Mouse (Mus musculus): ENCODE measurements at regions not wholly inside any gene's neighbourhood (a gene's known extent, or its start where the extent isn't known, plus 50 kb on each side); places are given as distances from the start of the nearest gene placed in this dataset.
"Not testable (repeated sequence)": the region's sequence is repeated elsewhere in the genome, so short reads cannot be mapped to it uniquely, and the experiment has no call there.

DNA sequence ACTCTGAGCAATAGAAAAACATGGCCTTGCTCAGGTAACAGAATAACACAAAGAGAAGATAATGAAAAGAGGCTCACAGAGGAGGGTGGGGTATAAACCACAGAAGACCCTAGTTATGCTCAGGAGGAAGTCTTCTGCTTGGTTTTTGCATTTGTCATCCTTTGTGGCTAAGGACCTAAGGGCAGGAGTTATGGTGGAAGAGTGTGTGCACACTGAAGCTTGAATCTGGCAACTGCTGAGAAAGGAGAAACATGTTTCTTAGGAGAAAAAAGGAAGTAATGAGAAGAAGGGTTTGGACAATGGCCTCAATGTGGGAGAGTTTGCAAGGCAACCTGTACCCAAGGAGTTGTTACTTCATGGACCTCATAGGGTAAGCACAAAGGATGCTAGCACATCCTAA is 106.8 kb upstream of the Nyap2 start:
- in situ Hi-C loops (cut with MboI, MseI), result no loop called here

DNA sequence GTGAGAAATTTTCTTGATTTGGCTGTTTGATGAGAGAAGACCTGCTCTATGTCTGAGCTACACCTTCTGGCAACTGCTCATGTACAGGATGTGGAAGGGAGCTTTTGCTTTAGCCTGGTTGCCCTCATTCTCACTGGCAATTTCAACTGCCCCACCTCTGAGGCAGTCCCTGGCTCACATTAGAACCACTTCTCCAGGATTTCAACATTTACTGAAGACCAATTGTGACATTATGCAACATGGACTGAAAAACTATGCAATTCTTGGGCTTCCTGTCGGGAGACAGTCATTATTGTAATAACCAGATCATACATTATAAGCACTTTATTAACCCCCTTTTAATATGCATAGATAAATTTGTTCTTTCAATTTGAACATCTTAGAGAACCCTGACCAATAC is 107.6 kb upstream of the Nyap2 start:
- in situ Hi-C loops (cut with MboI, MseI), result no loop called here

DNA sequence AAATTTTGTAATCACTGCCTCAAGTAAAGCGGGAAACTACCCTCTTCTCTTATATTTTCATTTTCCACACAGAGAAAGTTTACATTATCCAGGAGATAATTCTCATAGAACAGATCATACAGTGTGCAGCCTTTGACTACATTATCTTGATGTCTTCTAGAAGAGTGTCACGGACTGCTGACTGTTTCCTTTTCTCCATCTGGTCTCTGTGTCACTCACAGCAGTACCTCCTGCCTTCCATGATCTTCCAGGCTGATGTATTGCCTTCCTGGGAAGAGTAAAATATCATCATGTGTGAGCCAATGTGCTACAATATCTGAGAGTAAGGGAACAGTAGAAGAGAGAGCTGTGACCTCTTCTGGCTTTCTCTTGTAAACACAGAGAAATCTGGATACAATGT is 111.0 kb upstream of the Nyap2 start:
- in situ Hi-C loops (cut with MboI, MseI), result no loop called here

DNA sequence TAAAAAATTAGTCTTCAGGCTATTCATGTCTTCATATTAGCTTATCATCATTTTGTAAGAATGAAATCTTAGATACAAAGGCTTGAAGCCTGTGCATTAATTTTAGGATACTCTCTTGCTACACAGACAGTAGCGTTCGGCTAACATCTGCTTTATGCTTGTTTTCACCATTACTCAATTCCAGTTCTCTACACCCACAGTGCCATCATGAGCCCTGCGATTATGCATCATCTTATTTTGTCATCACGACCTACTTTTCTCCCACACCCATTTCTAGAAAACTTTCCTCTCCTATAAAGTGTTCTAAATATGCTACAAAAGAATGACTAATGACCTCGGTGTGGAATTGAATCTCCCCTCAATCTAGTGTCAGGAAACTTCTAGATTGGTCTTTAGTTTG is 112.4 kb upstream of the Nyap2 start:
- in situ Hi-C loops (cut with MboI, MseI), result no loop called here

DNA sequence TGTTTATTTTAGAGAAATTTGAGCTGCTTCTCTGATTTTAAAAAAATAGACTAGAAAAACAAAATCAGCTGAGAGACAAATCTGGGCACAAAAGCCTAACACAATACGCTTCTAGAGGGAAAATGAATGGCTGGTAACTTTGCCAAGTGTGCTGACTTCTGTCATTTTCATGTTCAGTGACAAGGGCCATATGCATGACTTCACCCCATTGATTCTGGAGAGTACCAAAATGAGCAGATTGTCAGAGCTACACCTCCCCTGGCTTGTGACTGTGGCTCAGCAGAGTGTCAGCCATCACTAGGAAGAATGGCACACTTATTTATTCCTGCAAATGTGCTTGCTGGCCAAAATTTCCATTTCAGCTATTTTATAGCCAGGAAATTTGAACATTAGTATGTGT is 112.9 kb upstream of the Nyap2 start:
- in situ Hi-C loops (cut with MboI, MseI), result no loop called here

DNA sequence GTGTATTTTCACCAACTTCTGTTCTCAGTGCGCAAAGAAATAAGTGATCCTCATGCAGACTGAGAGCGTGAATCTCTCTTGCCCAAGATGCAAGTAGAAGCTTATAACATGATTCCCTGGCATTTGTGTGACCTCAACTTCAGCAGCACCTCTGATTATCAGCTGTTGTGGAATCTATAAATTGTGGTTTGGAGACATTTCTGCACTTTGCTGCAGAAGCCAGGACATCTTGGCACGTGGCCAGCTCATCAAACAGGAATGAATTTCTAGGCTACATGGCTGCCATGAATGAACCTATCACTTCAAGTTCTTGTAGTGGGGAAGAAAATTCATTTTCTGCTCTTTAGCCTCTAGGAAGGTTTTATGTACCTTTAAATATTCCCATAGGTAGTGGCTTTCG is 126.3 kb upstream of the Nyap2 start:
- in situ Hi-C loops (cut with MboI, MseI), result no loop called here

DNA sequence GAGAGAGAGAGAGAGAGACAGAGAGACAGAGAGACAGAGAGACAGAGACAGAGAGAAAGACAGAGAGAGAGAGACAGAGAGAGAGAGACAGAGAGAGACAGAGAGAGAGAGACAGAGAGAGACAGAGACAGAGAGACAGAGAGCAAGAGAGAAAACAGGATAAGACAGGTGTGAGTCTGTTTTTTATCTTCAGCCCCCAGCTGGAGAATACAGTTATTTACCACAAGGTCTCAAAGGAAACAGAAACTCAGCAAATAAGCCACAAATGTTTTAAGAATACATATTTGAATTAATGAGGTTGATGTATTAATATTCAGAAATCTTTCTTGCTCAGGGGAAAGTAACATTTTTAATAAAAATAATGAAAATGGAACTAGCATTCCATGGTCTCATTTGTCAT is 130.7 kb upstream of the Nyap2 start:
- in situ Hi-C loops (cut with MboI, MseI), result not testable (repeated sequence)

DNA sequence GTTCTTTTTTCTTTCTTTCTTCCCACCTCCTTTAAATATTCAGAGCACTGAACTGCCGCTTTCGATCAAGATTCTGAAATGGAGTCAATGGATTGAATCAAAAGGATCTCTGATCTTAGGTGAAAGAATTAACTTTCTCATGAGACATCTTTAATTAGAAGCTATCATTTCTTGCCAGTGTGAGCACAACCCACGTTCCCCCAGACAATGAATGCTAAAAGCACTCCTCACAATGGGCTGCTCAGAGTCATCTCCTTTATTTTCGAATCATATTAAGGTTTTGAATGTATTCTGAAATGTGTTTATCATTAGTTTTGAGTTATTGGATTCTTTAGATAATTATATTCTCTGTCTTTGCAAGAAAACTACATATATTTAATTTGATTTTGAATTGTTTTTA is 137.4 kb upstream of the Nyap2 start:
- in situ Hi-C loops (cut with MboI, MseI), result no loop called here

DNA sequence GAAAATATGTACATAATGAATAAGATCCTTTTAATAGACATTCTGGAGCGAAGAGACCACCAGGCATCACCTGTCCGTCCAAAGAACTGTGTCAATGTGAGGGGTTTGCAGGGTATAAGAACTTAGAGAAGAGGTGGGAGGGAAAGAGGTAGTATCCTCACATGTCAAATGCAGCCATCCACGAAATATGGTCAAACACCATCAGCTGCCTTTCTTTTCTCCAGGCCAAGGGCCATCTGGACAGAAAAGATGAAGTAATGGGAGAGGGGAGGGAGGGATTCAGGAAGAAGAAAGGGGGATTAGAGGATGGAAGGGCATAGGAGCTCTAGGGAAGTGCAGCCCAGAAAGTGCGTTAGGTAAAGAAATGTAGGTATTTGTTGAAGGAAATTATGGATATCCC is 141.0 kb upstream of the Dock10 start:
- in situ Hi-C loops (cut with MboI, MseI), result no loop called here

DNA sequence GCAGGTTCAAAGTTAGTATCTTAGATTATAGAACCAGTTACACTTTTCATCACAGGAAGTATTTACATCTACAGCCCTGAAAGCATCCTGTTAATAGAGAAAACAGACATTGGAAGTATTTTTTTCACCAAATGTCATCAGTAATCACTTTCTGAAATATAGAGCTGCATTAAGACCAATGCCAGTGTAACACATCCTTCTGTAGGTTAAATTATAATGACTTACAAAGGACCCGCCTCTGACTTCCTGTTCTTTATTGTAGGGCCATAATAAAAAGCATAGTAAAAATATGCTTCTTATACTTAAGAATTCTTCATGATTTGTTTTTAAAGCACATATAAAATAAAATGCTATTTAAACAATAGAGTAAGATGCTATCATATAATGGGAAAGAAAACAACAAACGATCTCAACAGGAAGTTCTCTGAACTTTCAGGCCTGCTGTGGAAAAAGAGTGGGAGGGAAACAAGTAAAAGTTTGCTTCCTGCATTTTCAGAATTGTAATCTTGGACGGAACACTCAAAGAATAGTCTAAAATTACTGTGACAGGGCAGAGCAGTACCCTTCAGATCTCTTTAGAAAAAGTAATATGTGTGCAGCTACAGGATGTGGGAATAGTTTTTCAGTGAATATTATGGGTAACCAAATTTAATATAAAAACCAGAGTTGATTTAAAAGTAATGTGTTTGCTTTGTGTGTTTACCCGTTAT is 116.0 kb upstream of the Dock10 start:
- in situ Hi-C loops (cut with MboI, MseI), result loop anchor here (25.0 kb wide), 1 partner anchor 1413 kb away; the partner anchor contains the start of gene Irs1

DNA sequence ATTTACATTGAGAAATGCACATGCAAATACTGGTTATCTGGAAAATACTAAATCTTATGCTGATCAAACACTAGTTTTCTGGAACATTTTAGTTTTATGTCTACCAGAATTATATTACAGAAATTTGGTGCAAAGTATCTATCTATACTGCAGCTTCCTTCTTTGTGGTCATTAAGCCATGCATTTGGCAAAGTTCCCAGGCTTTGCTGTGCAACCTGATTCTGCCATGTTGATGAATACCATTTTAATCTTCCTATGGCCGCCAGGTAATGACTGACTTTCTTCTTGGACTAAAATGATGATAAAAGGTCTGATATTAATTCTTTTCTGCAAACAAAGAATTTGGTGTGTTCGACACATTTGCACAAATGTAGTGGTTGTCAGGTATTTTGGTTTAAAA is 115.3 kb upstream of the Dock10 start:
- in situ Hi-C loops (cut with MboI, MseI), result loop anchor here (25.0 kb wide), 1 partner anchor 1414 kb away; the partner anchor contains the start of gene Irs1

DNA sequence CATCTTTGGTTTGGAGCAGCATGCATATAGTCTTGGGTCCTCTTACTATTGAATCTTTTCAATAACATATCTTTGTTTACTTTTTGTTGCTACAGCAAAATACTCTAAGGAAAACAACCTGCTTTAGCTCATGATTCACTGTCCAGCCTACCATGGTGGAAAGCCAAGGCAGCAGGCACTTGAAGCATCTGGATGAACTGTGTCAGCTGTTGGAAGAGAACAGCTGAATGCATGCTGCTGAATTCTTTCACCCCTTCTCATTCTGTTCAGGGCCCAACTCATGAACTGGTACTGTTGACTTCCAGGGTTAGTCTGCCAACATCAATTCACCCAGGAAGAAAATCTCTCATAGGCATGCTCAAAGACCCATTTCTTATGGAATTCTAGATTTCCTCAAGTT is 110.5 kb upstream of the Dock10 start:
- in situ Hi-C loops (cut with MboI, MseI), result loop anchor here (25.0 kb wide), 1 partner anchor 1418 kb away; the partner anchor contains the start of gene Irs1

DNA sequence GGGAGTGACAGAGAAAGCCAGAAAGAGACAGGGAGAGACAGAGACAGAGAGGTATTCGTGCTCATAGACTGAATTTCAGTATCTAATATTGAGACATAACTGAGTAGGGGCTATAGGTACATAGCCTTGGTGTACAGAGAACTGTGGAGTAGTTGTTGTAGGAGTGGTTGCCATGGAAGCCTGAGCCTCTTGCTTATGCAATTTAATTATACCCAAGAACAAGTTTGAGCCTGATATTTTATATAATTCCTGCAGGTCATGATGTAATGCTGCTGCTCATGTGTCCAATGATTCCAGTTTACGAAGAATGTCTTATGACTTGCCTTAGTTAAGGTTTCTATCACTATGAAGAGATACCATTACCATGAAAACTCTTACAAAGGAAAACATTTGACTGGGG is 98.7 kb upstream of the Dock10 start:
- in situ Hi-C loops (cut with MboI, MseI), result loop anchor here (25.0 kb wide), 1 partner anchor 1430 kb away; the partner anchor contains the start of gene Irs1

DNA sequence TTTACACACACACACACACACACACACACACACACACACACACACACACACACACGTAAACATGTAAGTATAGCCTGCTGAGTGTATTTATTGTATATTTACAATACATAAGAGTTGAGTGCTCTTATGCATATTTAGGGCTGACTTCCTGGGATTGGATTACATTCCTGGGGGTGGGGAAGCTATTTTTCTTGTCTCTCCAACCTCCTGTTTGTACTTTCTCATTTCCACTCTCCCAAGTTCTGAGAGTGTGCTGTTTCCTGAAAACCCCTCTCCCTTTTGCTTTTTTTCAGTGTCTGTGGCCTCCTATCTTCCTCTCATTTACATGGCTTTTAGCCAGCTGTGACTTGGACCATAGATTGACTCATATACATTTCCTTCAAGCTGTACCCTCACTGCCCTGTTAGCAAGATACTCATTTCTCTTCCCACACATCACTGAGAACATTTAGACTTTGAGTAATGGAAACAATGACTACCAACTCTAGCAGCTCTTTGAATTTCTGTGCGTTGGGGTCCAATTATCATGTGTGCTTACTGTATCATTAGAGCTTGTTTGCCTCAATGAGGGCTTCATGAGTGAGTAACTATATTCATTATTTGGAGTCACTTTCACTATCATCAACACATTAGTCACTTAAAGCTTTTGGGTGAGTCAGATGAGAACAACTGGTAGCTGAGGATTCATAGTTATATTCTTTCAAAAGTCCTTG is 96.8 kb upstream of the Dock10 start:
- in situ Hi-C loops (cut with MboI, MseI), result loop anchor here (25.0 kb wide), 1 partner anchor 1432 kb away; the partner anchor contains the start of gene Irs1

DNA sequence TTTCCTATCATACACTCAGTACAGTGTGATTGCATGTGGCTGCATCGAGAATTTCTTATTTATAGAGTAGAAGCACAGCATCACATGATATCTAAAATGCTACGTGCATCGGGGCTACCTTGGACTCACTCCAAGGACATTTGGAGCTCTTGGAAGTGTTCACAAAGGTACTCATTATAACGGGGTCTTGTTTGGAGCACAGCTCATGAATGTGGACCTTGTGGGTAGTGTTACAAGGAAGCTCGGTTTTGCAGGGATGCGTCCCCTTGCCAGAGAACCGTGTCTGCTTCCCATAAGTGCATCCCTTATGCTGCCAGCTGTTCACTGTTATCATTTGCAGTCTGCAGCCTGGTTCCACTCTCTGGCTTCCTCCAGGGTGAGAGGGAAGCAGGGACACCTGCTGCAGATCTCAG is 96.0 kb upstream of the Dock10 start:
- in situ Hi-C loops (cut with MboI, MseI), result loop anchor here (25.0 kb wide), 1 partner anchor 1433 kb away; the partner anchor contains the start of gene Irs1

DNA sequence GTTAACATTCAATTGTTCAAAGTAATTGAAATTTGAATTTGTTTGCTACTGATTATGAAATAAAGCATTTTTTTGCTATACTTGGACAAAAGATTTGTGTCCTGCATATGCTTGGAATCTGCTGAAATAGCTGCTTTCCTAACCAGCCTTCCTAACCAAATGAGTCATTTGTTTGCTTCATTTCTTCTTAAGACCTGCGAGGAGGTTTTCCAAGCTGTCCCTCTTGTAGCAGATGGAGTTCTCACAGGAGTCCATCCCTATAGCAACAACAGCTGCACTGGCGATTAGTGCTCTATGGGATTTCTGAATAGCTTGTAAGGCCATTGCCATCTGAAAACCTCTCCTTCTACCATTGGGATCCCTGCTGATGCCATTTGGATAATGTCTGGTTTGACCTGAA is 94.4 kb upstream of the Dock10 start:
- in situ Hi-C loops (cut with MboI, MseI), result loop anchor here (25.0 kb wide), 1 partner anchor 1435 kb away; the partner anchor contains the start of gene Irs1

DNA sequence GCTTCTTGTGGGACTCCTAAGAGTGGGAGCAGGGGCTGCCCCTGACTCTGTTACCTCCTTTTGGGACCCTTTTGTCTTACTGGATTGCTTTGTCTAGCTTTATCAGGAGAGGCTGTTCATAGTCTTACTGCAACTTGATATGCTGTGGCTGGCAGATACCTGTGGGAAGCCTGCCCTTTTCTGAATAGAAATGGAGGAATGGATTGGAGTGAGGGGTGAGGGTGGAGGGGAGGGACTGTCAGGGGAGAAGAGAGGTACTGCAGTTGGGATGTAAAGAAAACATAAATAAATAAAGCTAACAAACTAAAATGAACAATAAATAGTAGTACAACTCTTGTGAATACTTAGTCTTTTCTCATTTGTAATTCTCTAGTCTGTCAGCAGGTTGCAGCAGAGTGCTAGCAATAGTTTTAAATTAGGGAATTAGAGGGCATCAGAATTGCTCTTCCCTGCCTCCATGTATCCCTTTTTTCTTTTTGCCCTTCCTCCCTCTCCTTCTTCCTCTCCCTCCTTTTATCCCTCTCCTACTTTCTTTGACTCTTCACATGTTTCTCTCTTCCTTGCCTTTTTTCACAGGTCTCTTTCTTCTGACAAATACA is 72.0 kb upstream of the Dock10 start:
- in situ Hi-C loops (cut with MboI, MseI), result no loop called here

DNA sequence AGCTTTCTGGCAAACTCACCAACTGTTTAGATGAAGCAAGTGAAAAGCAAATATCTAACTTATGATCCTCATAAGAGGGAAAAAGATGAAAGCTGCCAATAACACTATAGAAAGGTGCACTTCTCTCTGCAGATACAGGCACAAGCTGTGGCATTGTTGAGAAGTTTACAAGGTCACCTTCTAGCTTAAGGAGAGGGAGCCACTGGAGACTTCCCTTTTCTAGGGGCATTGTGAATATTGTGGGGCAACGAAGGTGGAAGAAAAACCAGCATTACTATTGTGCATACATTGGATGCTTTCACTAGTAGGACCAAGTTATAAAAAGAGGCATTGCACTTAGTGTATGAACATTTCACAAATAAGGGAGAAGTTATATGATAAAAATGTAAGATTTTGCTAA is 68.1 kb upstream of the Dock10 start:
- in situ Hi-C loops (cut with MboI, MseI), result loop anchor here (5.0 kb wide), 1 partner anchor 471 kb away; no protein-coding TSS in a partner anchor

DNA sequence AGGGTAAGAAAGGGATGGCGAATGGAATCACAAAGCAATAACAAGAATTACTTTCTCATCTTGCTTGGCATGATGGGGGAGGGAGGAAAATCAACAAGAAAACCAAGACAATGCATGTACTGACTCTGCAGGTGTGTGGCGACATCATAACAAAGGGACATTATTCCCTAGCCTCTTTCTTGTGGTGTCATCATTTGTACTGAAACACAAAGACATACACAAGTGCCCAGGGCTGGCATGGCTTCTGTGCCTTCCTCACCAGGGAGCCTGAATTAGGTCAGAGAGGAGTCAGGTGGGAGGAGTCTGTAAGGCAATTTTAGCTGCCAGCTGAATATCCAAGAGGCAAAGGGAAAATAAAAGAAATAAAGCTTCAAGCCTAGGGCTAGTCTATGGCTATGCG is 65.6 kb upstream of the Dock10 start:
- in situ Hi-C loops (cut with MboI, MseI), result no loop called here

DNA sequence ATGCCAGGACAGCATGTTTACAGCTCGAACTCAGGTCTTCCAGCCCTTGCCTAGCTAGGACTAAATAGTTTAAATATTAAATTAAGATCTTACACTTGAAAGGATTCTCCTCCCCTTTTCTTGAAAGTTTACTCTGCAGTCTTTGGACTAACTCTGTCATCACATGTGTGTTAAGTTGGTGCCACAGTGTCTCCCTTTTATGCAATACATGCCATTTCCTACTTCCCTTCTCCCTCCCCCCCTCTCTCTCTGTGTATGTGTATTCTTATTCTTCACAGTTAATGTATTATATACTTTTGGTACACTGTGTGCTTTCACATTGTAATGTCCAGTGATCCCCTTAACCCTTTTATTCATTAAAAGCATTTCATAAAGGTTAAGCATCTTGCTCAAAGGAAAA is 63.9 kb upstream of the Dock10 start:
- in situ Hi-C loops (cut with MboI, MseI), result no loop called here

DNA sequence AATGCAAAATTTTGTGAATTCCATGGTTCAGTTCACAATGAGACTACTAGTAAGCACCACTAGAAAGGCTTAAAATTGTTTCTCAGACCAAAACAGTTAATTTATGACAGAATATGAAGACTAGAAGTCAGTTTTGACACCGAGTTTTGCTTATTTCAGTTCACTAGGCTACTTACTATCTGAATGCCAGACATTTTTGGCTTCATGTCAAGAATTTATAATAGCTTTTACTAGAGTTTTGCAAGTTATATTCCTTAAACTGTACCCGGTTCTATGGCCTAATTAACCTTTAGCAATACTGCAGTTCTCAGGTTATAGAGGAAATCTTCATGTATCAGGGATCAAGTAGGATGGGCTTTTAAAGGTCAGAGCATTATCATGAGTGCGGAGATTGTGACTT is 54.6 kb upstream of the Dock10 start:
- in situ Hi-C loops (cut with MboI, MseI), result no loop called here

All from T-helper 1 cell (primary cell).